Mouse (Mus musculus) heart, adult 2 months (tissue): ENCODE results near the gene Fosl2.

Experiments used
- CTCF ChIP-seq: fragments of 200-600 bp; IDR thresholded peaks from 2 replicates; pipeline ENCODE4 v1.8.1; 2022; ENCODE audit warnings: antibody characterized with exemption, mild to moderate bottlenecking, moderate library complexity
- EP300 ChIP-seq: fragments of 200-500 bp; IDR thresholded peaks from 2 replicates; pipeline ENCODE4 v1.6.1; 2011; ENCODE audit warnings: low read depth, low read length, control low read depth; ENCODE audit not compliant: insufficient read depth
- POLR2A ChIP-seq: fragments of 200-500 bp; IDR thresholded peaks from 2 replicates; pipeline ENCODE4 v1.6.1; 2011; ENCODE audit warnings: mild to moderate bottlenecking, low read depth, low read length, control low read depth; ENCODE audit not compliant: insufficient read depth

DNA sequence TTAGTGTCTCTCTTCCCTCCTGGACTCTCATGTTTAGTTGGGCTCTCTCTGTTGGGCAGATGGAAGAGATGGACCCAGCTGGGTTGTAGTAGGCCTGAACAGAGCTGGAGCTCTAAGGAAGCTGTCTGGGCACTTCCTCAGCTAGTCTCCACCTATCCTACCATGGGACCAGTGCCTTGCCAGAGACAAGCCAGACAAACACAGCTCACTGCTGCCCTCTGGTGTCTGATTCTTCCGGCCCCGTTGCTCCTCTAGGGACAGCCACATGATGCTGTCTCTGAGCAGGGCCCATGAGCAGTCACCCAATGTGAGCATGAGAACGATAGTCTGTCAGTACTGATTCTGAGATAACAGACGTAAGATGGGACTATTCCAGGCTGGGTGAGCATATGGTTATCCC is 62.1 kb downstream of the Fosl2 start:
- peak; percentile 90 for TF ChIP-seq CTCF
- TF ChIP-seq POLR2A = no peak
- peak; percentile 92 for TF ChIP-seq EP300
